Mouse (Mus musculus) lung, embryonic 14.5 days (tissue): ENCODE measurements at regions not wholly inside any gene's neighbourhood (a gene's known extent, or its start where the extent isn't known, plus 50 kb on each side); places are given as distances from the start of the nearest gene placed in this dataset.

ENCODE experiments used
- ATAC-seq: fragments of 200-750 bp; cut with Nextera tagmentation; 2 replicates; pipeline ENCODE4 v1.8.0; 2017; ENCODE audit warnings: mild to moderate bottlenecking, moderate TSS enrichment, moderate library complexity; ENCODE audit not compliant: insufficient read depth
- DNase-seq: peaks from one replicate; pipeline ENCODE4 v3.0.0-alpha.2; 2015
- H3K27ac ChIP-seq: fragments of 300-500 bp; sonication (generic); 2 replicates; pipeline ENCODE4 v1.5.1; 2014; ENCODE audit warnings: low read depth, mild to moderate bottlenecking, moderate library complexity
- H3K27me3 ChIP-seq: fragments of 300-500 bp; sonication (generic); 2 replicates; pipeline ENCODE4 v1.6.1; 2014; ENCODE audit warnings: low read length, control low read depth; ENCODE audit not compliant: insufficient read depth
- H3K36me3 ChIP-seq: fragments of 300-500 bp; sonication (generic); 2 replicates; pipeline ENCODE4 v1.6.1; 2014; ENCODE audit warnings: control low read depth; ENCODE audit not compliant: insufficient read depth
- H3K4me1 ChIP-seq: fragments of 300-500 bp; sonication (generic); 2 replicates; pipeline ENCODE4 v1.6.1; 2014; ENCODE audit warnings: antibody characterized with exemption, control low read depth; ENCODE audit not compliant: insufficient read depth
- H3K4me2 ChIP-seq: fragments of 300-500 bp; sonication (generic); 2 replicates; pipeline ENCODE4 v1.6.1; 2014; ENCODE audit warnings: mild to moderate bottlenecking
- H3K4me3 ChIP-seq: fragments of 300-500 bp; sonication (generic); 2 replicates; pipeline ENCODE4 v1.5.1; 2014; ENCODE audit warnings: low read depth, low read length
- H3K9ac ChIP-seq: fragments of 300-500 bp; sonication (generic); 2 replicates; pipeline ENCODE4 v1.6.1; 2014
- H3K9me3 ChIP-seq: fragments of 300-500 bp; sonication (generic); 2 replicates; pipeline ENCODE4 v1.6.1; 2016; ENCODE audit warnings: low read depth, low read length, control low read depth
- CTCF ChIP-seq: IDR thresholded peaks from 2 replicates; pipeline ENCODE4 v1.5.1; 2016; ENCODE audit warnings: antibody characterized with exemption, low read depth
- WGBS: fragments of 180-500 bp; shearing (Covaris S2); extraction: QIAGEN DNeasy Blood & Tissue Kit; methylation state at CpG from one replicate; pipeline ENCODE4 v1.1.7; 2014; 5-methylcytosine and 5-hydroxymethylcytosine counted together

DNA sequence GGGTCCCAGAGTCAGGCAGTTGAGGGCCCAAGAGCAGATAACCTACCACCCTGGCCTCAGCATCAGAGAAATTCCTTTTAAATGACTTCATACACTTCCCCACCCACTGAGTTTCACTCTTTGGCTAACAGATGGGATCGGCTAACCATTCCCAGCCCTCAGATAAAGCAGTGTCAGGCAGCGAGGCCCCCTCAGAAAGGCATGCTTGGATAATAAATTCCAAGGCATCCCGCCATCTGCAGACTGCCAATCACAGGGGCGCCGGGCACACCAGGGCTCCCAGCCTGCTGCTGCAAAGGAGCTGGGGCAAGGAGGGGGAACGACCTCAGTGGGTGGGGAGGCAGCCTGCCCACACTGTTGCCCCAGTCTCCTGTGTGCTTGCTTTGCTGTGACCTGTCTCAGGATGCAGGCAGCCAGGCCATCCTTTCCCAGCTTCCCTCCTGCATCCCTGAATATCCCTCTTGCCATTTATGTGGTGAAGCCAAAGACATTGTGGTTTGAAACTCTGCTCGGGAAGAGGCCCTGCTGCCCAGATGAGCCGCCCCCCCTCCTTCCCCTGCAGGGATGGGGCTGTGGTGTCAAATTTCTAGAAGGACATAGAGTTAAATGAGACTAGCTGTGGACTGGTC lies 143.6 kb downstream of the Gm26897 start:
- peak overlapping the region; percentile 25 for H3K4me2 ChIP-seq
- WGBS, result under 1% methylated on average over 8 of the region's 8 CpGs

DNA sequence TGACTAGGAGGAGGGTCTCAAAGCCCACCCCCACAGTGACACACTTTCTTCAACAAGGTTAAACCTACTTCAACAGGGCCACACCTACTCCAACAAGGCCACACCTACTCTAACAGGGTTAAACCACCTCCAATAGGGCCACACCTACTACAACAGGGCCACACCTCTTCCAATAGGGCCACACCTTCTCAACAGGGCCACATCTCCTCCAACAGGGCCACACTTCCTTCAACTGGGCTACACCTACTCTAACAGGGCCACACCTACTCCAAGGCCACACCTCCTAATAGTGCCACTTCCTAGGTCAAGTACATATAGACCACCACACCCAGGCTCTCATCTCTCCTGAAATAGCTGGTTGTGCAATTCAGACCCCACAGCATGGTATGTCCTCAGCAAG lies 145.3 kb downstream of the Gm26897 start:
- no peak overlapping the region for H3K4me2 ChIP-seq
- no peaks in the 10 kb centered on the region for H3K9me3 ChIP-seq
- no peak for ATAC-seq
- peaks cover 17% of the 10 kb centered on the region for H3K4me1 ChIP-seq
- no peak overlapping the region for H3K9ac ChIP-seq
- no peaks in the 10 kb centered on the region for H3K36me3 ChIP-seq
- H3K27ac ChIP-seq, result no peak overlapping the region
- DNase-seq, result no peak
- no peak for TF ChIP-seq CTCF
- no peak overlapping the region for H3K4me3 ChIP-seq
- H3K27me3 ChIP-seq, result no peaks in the 10 kb centered on the region

More for the DNA sequence above, 143.6 kb downstream of the Gm26897 start:
- DNase-seq (peak; percentile 83), ATAC-seq (peak; percentile 80)
- Histone ChIP-seq H3K4me1 (peaks cover 17% of the 10 kb centered on the region), H3K27me3 (no peaks in the 10 kb centered on the region), H3K9me3 (peaks cover 8% of the 10 kb centered on the region; the same call in 1 of the 2 replicates), H3K36me3 (no peaks in the 10 kb centered on the region), H3K27ac (peak overlapping the region; percentile 88), H3K9ac (no peak overlapping the region), H3K4me3 (no peak overlapping the region)
- no peak for TF ChIP-seq CTCF

DNA sequence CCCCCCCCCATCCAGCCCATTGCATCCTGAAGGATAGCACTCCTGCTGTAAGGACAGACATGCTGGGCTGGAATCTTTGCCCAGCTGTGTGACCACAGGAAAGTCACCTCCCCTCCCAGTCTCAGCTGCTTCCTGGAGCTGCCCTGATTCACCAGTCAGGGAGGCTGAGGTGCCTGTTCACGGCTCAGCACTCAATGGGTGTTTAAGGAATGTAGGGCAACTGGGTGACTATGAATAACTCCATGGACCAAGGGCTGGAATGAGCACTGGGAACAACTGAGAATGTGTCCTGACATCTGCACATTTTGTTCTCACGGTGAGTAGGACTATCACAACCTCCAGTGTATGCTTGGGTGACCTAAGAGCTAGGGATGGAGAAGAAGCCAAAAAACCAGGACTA lies 146.5 kb downstream of the Gm26897 start:
- H3K4me3 ChIP-seq, result no peak overlapping the region
- H3K4me2 ChIP-seq, result no peak overlapping the region
- ATAC-seq (no peak), DNase-seq (no peak)
- H3K9me3 ChIP-seq, result no peaks in the 10 kb centered on the region
- peaks cover 17% of the 10 kb centered on the region for H3K4me1 ChIP-seq
- WGBS, result 62% methylated on average over 2 of the region's 2 CpGs
- H3K36me3 ChIP-seq, result no peaks in the 10 kb centered on the region
- H3K27ac ChIP-seq, result no peak overlapping the region
- no peak for TF ChIP-seq CTCF
- H3K27me3 ChIP-seq, result no peaks in the 10 kb centered on the region
- no peak overlapping the region for H3K9ac ChIP-seq

DNA sequence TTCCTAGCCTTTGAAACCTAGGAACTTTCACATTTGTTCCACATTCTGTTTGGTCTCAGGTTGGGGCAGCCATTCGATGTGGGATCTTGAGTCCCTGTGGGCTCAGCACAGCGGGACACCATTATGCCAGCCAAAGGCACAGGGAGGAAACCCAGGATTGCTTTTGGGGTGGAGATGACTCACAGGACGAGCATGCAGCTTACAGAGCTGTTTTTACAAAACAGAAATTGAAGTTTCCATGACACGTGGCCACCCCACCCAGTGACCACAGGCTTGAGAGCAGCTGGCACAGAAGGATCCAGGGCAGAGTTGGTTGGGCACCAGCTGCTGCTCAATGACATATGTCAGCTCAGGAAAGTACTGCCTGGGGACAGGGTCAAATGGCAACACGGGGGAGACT lies 147.8 kb downstream of the Gm26897 start:
- DNase-seq (no peak), ATAC-seq (no peak)
- H3K4me1 ChIP-seq, result peaks cover 16% of the 10 kb centered on the region
- no peak for TF ChIP-seq CTCF
- H3K4me2 ChIP-seq, result no peak overlapping the region
- H3K27ac ChIP-seq, result no peak overlapping the region
- no peak overlapping the region for H3K9ac ChIP-seq
- H3K4me3 ChIP-seq, result no peak overlapping the region
- no peaks in the 10 kb centered on the region for H3K9me3 ChIP-seq
- no peaks in the 10 kb centered on the region for H3K27me3 ChIP-seq
- no peaks in the 10 kb centered on the region for H3K36me3 ChIP-seq
- WGBS, result 36% methylated on average over 5 of the region's 5 CpGs

DNA sequence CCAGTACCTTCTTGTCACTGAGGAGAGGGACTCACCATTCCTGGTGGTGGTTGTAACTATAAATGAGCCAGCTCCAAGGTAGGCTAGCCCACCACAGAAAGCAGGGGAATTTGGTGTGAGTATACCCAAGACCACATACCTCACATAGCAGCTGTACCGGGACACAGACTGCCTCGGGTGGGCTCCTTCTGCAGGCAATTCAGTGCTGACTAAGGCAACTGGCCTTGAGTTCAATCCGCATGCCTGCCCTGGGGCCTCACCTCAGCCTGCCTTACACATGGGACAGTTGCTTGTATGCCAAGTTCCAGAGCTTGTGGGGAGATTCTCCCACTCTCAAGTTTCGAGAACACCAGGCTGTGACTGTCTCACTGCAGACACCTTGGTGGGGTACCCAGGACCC lies 153.6 kb downstream of the Gm26897 start:
- Histone ChIP-seq H3K4me3 (no peak overlapping the region), H3K4me1 (peaks cover 11% of the 10 kb centered on the region), H3K27me3 (no peaks in the 10 kb centered on the region), H3K36me3 (no peaks in the 10 kb centered on the region), H3K9ac (no peak overlapping the region), H3K4me2 (no peak overlapping the region), H3K9me3 (no peaks in the 10 kb centered on the region), H3K27ac (no peak overlapping the region)
- TF ChIP-seq CTCF, result no peak
- no peak for ATAC-seq
- WGBS, result 46% methylated on average over 4 of the region's 4 CpGs
- DNase-seq, result no peak

DNA sequence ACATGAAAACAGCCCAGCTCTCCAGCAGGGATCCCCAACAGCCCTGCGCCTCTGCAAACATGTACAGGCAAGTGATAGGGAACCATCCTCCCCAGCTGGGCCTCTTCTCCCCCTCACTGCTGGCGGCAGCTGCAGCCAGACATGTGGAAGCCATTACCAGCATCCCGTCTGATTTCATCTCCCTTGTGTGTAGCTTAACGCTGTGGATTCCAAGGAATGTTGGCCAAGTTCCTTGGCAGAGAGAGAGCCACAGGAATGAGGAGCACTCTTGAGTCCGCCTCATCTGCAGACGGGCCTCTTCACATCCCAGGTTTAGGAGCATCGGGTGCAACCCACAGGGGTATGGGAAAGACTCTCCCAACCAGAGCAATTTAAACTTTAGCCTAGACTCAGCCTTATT lies 157.1 kb downstream of the Gm26897 start:
- H3K9me3 ChIP-seq, result no peaks in the 10 kb centered on the region
- no peak overlapping the region for H3K4me3 ChIP-seq
- TF ChIP-seq CTCF, result 0 out of 2 replicates have a peak, but pooled peaks have one; percentile 14
- H3K4me1 ChIP-seq, result peaks cover 26% of the 10 kb centered on the region
- peak overlapping the region; percentile 96 for H3K27ac ChIP-seq
- DNase-seq, result peak; percentile 97
- no peaks in the 10 kb centered on the region for H3K27me3 ChIP-seq
- 14% methylated on average over 7 of the region's 7 CpGs for WGBS
- peak overlapping the region; percentile 39; the same call in 1 of the 2 replicates for H3K4me2 ChIP-seq
- H3K9ac ChIP-seq, result no peak overlapping the region
- no peaks in the 10 kb centered on the region for H3K36me3 ChIP-seq
- peak; percentile 83 for ATAC-seq

DNA sequence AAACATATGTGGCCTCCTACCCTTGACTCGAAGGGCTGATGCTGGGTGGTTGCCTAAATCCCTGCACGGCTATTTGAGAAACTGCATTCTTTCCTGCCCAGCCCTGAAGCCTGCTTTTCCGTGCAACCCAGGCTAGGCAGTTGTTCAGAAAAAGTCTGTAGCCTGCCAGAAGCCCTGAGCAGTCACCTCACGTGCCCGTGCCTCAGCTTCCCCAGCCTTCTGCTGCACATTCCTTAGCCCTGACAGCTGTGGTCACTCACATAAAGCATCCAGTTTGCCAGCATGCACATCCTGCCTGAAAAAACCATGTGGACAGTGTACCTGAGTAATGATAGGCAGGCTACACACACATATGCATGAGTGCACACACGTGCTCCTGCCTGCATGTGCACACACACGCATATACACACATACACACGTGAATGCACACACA lies 157.6 kb downstream of the Gm26897 start:
- H3K9ac ChIP-seq, result no peak overlapping the region
- WGBS, result 27% methylated on average over 8 of the region's 8 CpGs
- peak overlapping the region; percentile 39 for H3K4me2 ChIP-seq
- no peaks in the 10 kb centered on the region for H3K27me3 ChIP-seq
- DNase-seq (peak; percentile 79), ATAC-seq (peak; percentile 35)
- no peak for TF ChIP-seq CTCF
- no peaks in the 10 kb centered on the region for H3K9me3 ChIP-seq
- no peak overlapping the region for H3K4me3 ChIP-seq
- no peaks in the 10 kb centered on the region for H3K36me3 ChIP-seq
- peak overlapping the region; percentile 96 for H3K27ac ChIP-seq
- H3K4me1 ChIP-seq, result peaks cover 26% of the 10 kb centered on the region
